Mouse (Mus musculus) gastrocnemius, postnatal 25 days (tissue): ENCODE data around the gene Gm49661. TPM values are rescaled to one million over a fixed set of nuclear protein-coding genes. Genes with fewer than 3 reads are reported as not detected.

Experiments used
- DNase-seq: peaks from one replicate; pipeline ENCODE4 v3.0.0; 2022
- total RNA-seq, 2 experiments: library from RNA; stranded (reverse); gene quantifications; 1 replicate in 1 of 2; 2 replicates in 1 of 2; pipeline ENCODE4 v1.2.3; 2021

Gene Gm49661
- total RNA-seq, 2 experiments from 2014 or later = not detected

DNA sequence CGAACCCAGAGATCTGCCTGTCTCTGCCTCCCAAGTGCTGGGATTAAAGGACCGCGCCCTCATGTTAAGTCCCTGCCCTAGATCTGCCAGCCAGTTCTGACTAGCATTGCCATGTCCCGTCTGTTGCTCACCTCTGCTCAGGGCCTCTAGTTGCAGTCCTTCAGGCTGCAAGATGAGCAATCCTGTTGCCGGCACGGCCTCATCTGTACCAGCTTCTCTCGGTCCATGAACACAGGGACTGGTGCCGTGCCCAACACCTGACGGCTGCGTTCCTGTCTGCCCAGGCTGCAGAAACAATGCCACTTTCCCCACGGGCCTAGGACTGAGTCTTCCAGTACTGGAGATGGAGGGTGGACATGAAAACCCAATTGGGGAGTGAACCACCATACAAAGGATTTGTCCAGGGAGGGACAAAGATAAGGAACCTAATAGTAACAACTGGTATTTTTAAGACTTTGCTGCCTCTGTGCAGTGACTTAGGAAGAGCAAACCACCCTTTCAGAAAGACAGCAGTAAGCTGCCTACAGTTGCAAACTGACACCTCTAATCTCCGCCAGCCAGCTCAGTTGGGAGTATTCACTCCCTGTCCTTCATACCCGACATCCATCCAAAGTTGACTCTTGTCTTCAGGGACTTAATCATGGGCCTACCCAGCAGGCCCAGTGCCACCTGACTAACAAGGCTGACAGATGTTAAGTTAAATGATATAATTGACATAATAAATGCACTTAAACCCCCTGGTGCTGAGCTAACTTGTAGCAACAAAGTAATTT lies 1.5 kb downstream of the Gm49661 start:
- DNase-seq = no peak

DNA sequence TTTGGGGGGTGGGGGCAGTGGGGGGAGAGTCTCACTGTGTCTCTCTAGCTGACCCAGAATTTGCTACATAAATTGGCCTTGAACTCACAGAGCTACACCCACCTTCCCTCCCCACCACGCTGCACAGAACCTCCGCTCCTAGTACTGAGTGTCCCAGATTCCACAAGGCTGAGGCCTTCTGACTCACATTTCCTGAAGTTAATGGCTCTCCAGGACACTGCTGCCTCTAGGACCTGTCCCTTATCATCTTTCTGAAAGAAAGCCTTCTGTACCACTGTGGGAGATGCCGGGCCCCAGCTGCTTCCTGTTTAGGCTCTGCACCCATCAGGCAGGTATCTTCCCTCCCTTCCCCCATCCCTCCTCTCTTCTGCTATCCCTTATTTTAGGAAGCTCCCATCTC lies 2.6 kb downstream of the Gm49661 start:
- no peak for DNase-seq

DNA sequence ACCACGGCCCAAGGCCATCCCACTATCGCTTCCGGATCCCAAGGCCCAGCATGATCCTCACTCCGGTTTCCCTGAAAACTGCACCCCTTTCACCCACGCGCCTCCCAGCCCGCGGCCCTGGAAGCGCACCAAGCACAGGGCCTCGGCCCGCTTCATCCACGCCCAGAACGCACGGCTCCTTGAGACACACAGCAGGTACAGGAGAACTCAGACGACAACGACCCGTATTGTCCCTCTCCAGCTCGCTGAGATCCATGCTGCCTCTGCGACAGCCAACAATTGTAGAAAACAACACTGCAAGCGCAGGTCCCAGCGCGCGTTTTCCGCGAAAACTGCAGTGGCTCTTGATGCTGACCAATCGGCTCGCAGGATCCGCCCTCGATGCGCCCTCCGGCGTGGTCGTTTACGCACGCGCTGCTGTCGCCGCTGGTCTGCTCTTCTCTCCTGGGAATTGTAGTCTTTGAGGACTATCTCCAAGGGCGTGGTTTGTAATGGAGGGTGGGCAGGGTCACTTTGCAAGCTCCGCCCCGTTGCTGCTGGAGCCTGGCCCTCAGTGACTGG lies 3.4 kb downstream of the Gm49661 start:
- DNase-seq = peak; percentile 92

DNA sequence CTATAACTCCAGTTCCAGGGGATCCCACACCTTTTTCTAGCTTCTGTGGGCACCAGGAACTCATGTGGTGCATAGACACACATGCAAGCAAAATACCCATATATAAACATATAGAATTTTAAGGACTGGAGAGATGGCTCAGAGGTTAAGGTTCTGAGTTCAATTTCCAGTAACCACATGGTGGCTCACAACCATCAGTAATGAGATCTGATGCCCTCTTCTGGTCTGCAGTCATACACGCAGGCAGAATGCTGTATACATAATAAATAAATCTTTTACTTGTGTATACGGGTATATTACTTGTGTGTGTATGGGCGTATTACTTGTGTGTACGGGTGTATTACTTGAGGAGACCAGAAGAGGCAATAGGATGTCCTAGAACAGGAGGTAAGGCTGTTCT lies 5.3 kb downstream of the Gm49661 start:
- DNase-seq = no peak

DNA sequence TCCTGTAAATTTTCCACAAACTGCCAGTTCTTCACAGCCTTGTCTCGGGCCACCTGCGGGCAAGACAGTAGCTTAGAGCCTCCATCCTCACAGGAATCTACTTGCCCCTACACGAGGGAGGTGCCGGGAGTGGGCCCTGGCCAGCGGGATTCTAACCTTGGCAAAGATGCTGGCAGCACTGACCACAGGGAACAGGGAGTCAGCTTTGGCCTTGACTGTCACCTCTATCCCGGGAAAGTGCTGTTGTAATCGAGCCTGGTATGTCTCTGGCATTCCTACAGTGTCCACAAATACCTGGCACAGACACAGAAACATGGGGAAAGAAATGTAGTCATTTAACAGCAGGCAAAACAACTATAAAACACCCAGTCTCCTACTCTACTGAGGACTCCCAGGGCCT lies 9.4 kb downstream of the Gm49661 start:
- no peak for DNase-seq

DNA sequence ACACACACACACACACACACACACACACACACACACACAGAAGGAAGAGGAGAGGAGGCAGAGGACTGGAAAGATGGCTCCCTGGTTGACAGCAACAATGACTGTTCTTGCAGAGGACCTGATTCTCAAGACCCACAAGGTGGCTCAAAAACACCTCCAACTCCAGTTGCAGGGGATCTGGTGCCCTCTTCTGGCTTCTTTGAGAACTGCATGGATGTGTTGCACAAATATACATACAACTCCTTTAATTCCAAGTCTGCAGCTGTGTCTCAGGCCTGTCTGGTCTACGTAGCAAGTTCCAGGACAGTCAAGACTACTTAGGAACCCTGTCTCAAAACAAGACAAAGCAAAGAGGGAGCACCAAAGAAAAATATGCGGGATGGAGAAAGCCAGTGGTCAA lies 12.5 kb downstream of the Gm49661 start:
- no peak for DNase-seq

DNA sequence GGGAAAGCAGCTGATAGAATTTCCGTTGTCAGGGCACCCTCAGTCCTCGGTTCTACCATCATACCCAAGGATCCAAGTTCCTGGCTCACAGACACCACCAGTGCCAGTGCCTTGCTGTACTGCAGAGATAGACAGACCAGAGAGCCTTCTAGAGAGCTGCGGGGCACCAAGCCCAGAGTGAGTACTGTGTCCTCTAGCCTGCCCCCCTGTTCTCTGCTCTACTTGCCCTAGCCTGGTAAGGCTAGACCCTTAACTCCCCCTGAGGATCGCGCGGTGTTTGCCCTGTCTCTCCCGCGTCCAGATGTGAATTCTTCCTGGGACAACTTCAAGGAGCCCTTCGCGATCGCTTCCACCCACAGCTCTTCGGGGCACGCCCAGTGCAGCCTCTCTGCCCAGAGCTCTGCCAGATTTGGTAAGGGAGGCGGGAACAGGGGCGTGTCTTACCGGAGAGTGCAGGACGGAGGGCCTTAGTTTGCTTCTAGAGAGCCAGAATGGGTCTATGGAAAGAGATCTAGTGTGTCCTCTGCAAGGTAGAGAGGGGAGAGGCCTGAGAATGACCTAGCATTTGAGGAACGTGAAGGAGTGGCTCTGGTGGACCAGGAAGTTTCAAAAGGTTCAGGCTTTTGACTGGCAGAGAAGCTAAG lies 16.5 kb downstream of the Gm49661 start:
- peak; percentile 41 for DNase-seq

DNA sequence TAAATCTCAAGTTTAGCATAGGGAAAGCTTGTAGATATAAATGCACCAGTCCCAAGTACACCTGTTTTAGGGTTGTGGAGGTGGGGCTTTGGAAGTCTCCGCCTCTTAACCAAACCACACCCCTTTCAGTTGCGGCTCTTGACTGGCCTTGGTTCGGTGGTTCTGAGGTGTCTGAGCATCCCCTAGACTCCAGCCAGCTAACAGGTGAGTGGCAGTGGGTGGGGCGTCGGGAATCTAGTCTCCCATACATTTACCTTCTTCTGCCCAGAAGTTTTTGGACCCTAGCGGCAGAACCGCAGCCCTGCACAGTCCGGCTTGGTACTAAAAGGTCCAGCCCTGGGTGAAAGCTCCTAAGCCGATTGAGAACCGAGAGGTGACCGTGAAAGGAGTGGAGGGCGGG lies 19.5 kb downstream of the Gm49661 start:
- no peak for DNase-seq

DNA sequence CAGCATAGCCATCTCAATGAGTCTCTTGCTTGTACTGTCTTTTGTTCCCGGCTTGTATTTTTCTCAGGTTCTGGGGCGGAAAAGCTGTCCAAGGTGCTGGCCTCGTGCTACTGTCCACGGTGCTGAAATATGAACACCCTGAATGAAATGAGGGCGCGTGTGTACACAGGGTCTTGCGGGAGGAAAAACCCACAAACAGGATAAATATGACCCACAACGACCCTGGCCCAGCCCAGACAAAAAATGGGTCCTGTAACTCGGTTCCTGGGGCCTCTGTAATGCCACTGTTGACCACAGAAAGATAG lies 22.0 kb downstream of the Gm49661 start:
- DNase-seq = no peak

DNA sequence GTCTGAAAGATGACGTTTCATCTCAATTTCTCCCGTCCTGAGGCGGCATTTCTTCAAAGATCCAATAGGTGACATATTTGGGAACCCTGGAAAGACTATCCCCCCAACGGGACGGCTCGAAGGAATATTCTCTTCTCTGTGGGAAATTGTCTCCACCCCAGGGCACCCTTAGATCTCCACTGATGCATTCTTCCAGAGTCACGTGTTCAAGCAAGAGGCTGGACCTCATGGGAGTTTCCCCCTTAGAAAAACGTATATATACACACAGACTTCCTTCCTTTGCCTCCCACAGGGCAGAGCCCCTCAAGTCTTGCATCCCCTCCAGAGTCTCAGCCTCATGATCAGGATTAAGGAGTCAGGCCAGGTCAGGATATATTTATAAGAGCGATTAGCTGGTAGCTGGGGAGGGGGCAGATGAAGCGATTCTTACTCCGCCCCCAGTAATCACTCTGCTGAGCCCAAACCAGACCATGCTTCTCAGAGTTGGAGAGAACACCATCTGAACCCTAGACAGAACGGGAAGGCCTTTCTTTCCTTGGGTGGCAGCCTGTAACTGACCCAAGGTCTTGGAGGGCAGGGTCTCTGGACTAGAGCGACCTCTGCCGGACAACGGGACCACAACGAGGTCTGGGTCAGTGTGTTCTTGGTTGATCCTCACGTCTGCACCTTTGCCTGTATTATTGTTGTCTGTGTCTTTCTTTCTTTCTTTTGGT lies 22.5 kb downstream of the Gm49661 start, which contains the start of gene Rtbdn:
Gene Rtbdn (plus strand): TSS at position 464 of the 713 bp plus-strand sequence.
- DNase-seq = no peak

DNA sequence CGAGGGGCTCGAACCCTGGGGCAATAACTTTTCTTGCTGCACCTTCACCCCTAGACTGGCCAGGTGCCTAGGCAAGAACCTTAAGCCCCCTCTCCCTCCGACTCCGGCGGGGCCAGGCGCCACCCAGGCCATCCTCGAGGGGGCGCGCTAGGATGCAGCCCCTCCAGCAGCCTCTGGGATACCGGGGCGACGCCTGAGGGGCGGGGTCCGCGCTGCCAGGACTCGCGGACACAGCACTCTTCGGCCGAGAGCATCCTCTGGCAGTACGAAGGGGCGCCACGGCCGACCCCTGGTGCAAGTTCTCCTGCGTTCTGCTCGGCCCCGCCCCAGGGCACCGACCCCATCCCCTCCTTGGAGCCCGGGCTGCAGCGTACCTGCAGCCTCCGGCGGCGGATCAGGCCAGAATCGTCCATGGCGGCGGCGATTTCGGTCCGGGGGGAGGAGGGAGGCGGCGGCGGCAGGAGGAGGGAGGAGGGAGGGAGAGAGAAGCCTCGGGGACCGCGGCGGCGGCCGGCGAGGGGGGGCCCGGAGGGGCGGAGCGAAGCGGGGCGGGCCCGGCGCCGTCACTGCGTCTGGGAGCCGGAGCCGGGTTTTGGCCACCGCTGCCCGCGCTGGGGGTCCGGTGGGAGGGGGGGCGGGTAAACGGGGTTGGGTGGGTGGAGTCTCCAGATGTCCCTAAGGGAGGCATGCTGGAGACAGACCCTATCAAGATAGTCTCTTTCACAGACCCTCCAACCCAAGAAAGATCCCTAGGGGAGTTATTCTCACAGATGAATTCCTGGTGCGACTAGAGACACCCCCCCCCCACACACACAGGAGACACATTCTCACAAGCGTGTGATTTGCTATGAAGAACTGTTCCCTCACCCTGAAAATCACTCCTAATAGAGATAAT lies 23.4 kb downstream of the Gm49661 start:
- no peak for DNase-seq

DNA sequence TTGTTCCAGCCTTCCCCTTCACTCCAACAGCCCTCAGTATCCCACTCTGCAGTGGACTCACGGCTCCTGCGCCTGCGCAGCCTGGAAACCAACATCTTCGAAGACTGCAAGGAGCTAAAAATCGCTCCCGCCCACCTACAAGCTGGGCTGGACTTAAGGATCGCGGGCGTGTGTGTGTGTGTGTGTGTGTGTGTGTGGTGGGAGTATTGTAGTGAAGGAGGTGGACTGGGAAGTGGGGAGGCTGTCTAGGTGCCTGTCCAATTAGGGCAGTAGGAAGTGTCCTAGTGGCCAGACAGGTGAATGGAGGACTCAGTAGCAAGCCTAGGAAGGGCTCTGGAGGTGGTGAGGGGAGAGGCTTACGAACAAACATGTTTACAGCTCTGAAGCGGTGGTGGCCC lies 24.0 kb downstream of the Gm49661 start:
- no peak for DNase-seq

DNA sequence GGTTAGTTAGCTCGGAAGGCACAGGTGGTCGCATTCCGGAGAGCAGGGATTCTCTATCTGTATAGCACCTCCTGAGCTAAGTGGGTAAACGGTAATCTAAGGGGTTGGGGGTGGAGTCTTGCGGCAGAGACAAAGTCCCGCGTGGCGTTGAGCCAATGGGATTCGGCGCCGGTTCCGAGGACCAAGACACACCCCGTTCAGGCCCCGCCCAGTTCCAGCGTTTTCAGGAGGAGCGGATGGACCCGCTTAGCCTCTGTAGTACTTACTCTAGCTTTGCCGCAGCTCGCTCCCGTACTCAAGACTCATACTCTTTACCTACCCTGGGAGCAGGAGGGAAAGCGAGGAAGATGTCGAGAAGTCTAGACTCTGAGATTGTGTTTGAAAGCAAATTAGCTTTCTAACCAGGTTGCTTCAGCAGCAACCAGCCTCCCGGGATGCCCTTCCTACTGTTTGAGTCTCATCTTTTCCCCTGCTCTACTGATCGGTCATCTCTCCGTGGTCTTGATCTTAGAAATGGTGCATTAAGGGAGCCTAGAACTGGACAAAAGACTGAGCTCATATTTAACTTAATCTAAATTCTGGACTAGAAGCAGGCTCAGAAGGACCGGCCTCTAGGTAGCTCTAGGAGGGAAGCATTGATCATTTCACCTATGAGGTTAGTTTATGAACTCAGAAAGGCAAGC lies 24.6 kb downstream of the Gm49661 start:
- no peak for DNase-seq

DNA sequence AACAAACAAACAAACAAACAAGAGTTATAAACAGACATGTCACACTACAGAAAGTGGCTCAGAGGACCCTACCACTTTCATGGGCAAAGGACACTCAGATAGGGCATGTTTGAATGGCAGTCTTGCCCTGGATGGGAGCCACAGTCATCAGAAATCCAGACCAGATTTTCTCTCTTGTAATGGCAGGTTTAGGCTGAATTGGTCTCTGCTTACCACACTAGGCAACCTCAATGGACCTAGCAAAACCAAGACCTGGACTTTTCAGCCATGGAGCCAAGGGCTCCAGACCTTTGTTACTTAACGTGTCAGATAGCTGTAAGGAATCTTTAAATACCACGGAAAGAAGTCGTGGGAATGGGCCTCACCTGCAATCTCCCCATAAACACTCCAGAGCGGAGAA lies 25.5 kb downstream of the Gm49661 start:
- no peak for DNase-seq

DNA sequence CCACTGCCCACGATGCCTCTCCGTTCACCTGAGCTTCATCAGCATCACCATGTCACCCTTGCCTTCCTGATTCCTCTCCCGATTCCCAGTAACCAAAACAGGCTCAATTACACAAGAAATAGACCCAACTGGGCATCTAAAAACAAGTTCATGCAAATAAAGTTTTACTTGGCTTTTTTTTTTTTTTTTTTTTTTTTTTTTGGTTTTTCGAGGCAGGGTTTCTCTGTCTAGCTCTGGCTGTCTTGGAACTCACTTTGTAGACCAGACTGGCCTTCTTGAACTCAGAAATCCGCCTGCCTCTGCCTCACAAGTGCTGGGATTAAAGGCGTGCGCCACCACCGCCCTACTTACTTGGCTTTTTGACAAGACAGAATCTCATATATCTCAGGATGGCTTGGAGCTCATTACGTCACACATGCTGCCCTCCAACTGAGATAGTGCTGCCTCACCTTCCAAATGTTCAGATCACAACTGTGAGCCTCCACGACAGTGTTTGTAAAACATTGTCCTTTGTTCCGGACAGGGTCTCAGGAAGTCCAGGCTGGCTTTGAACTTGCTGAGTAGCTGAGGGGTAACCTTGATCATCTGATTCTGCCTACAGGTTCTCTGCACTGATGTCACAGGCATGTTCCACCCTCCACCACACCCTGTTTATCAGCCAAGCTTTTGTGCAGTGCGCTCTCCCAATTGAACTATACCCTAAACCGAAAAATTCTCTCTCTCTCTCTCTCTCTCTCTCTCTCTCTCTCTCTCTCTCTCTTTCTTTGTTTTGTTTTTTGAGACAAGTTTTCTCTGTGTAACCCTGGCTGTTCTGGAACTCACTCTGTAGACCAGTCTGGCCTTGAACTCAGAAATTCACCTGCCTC lies 31.4 kb downstream of the Gm49661 start:
- DNase-seq = no peak

DNA sequence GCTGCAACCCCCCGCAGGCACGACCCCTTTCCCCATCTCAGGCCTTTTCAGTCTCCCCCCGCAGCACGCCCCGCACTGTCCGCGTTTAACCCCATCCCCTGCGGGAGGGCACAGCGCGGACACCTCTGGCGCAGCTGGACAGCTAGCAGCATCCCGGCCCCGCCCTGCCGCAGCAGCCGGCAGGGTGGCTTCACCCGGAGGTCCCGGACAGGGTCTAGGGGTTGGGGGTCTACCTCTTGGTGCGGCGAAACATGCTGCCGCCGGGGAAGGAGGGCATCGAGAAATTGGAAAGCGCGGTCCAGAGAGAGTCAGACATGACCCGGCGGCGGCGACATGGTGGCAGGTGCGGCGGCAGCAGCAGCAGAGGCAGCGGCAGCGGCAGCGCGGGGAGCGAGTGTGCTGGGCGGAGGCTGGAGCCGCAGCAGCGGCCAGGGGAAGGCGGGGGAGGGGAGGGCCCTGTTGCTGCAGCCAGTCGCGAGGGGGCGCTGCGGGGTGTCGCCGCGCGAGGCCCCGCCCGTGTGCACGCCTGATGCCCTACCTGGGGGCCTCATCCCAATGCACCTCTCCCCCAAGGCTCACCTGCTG lies 32.2 kb downstream of the Gm49661 start, which contains the start of gene Mast1:
Gene Mast1 (minus strand): TSS at position 398 of the 585 bp plus-strand sequence.
- DNase-seq = peak; percentile 34

DNA sequence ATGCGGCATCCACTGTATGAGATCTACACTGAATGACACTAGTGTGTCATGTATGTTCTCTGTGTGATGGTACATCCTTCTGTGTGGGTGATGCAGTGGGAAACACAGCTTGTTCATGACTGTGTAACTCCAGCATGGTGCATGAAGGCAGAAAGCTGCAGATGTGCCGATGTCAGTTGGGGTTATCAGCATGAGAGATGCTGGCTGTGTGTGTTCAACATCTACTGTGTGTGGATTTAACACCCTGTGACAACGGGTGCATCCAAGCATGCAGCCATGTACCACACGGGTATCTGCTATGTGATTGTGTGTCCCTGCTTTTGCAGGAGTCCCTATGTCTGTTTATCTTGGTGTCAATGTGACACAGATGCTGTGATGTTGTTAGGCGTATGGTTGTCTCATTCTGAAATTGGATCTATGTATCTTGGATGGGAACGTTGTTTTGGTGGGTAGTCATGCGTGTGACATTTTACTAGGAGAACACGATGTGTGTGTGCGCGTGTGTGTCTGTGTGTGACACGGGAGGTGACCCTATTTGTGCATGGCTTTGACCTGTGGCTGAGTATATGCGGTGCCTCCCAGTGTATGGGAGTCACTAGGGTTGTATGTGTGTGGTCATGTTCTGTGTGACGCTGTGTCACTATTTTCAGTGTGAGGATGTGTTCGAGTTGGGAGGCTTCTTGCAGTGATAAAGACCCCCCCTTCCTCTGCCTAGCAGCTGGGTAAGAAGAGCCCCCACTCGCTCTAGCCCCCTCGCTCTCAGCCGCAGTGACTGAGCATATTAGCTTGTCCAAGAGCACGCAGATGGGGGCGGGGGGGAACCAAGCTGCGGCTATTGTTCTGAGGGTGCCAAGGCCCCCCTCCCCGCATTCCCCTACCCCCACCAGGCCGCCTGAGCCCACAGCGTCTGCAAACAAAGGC lies 32.9 kb downstream of the Gm49661 start:
- no peak for DNase-seq

DNA sequence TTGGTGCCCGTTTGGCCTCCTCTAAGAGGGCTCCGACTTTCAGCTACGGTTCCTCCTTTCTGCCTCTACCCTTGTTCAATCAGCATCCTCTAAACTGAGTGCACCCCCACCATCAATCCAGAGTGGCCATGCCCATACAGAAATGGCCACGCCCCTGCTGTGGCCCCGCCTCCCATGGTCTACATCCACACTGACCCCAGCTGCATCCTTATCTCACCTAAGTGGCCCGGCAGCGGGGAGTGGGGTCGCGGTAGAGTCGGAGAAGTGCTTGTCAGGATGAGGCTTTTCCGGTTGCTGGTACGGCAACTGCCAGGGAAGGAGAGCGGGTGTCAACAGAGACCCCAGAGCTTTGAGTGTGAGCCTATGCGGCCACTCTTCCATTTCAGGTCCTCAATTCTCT lies 33.7 kb downstream of the Gm49661 start:
- DNase-seq = no peak

DNA sequence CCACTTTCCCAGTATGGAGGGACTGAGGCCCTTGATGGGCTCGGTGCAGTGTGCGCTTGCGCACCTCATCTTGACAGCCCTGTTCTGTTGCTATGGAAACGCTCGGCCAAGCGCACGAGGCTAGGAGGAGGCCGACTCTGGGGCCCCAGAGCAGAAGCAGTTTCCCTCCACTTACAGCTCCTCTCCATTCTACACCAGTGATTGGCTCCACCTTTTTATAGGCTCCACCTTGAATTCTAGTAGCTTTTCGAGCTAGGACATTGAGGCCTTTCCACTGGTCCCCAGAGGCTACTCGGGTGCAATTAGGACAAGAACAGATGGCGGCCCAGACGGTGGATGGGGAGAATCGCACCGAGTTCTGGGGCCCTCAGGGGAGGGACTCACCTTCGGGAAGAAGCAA lies 34.4 kb downstream of the Gm49661 start:
- DNase-seq = no peak
